Mouse (Mus musculus) liver, postnatal 0 days (tissue): ENCODE results near the gene Zfp809.

ENCODE experiments used
- CTCF ChIP-seq: sonication (generic); IDR thresholded peaks from 2 replicates; pipeline ENCODE4 v1.5.1; 2016; ENCODE audit warnings: antibody characterized with exemption, low read depth
- EP300 ChIP-seq: IDR thresholded peaks from 2 replicates; pipeline ENCODE4 v1.6.1; 2016; ENCODE audit warnings: antibody characterized with exemption, low read depth, mild to moderate bottlenecking

GRCm38 (mm10) chr9:22224066-22224465 lies 1.4 kb upstream of the Zfp809 start:
- no peak for TF ChIP-seq EP300
- no peak for TF ChIP-seq CTCF
